Mouse (Mus musculus) urinary bladder, postnatal 10 days (tissue): ENCODE results near the gene Hint1.

Experiments
- DNase-seq: peaks from one replicate; pipeline ENCODE4 v3.0.0; 2022; ENCODE audit warnings: low spot score

Hint1 gene

DNA sequence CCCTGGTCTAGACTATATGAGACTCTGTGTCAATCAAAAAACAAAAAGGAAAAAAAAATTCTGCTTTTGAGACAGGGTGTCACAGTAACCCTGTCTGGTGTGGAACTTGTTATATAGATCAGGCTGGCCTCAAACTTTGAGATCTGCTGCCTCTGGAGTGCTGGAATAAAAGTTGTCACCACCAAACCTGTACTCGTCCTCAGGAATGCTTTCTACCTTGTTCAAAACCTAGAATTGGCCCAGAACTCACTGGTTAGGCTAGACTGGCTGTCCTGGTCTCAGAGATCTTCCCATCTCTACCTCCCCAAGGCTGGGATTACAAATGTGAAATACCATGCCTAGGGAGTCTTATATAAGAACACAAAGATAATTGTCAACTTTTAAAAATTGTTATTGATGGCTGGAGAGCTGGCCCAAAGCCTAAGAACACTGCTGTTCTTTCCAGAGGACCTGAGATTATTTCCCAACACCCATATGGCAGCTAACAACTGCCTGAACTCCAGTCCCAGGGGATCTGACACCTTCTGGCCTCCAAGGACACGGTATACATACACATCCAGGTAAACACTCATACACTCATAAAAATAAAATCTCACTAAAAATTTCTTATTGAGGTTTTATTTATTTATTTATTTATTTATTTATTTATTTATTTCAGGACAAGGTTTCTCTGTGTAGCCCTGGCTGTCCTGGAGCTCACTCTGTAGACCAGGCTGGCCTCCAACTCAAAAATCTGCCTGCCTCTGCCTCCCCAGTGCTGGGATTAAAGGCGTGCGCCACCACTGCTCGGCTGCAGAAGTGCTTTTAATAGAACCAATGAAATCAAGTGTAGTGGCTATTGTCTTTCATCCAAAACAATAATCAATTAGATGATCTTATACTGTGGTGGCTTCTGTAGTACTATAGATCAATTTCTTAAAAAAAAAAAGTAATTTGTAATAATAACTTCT lies 4.4 kb upstream of the Hint1 start:
- DNase-seq = no peak

DNA sequence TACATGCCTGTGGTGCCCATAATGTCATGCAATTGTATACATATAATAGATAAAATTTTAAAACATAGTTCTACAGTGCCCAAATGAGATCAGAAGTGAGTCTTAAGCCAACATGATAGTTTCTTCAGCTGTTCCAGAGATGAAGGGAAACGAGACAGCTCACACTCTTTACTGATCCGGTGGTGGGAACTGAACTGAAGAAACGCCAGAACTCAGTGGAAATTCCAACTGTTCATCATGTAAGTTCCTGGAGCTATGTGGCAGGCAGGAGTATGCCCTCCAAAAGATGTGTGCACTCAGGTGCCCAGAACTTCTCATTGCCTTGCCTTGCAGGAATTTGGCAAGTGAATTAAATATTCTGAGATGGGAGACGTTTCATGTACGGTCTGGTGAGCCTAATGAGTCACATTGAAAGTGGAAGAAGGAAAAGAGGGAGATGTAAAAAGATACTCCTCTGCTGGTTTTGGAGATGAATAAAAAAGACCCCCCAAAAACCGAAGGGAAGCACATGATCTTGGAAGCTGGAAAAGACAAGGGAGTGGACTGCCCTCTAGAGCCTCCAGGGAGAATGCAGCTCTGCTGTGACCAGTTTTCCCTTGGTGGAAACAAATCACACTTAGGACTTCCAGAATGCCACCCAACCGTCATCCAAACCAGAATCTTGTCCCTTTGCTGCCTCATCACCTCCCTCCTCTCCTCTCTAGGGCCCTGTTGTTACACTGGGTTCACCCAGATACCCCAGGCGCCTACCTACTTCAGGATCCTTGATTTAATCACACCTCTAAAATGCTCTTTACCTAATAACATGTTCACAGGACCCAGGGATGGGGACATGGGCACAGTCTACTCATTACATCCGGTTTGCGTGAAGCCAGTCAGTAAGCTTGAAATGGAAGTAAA lies 3.3 kb upstream of the Hint1 start:
- DNase-seq = no peak

DNA sequence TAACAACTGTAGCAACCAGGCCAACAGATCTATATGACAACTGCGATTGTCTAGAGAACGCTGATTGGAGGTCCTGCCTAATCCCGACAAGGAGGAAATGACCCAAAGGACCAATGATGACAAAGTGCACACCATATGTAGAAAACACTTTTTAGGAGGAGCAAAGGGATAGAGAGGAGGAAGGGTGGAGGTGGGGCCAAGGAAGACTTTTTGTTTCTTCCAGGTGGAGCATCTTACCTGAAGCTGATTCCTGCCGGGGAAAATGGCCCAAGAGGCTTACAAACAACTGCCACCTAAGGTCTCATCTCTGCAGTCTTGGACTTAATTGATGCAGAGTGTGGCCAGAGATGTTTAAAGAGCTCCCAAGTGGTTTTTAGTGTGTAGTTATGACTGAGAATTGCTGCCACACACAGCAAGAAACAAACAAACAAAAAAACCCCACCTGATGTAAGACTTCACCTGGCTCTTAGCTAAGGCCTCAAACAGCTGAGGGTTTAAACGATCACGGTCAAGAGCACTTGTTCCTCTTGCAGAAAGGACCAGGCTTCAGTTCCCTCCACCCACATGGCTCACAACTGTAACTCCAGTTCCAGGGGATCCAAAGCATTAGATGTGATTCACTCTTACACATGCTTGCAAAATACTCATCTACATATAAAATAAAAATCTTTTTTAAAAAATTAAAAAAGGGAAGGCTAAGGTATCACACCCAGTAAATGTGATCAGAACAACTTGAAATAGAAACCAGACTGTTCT lies 675 bp upstream of the Hint1 start:
- DNase-seq = no peak

DNA sequence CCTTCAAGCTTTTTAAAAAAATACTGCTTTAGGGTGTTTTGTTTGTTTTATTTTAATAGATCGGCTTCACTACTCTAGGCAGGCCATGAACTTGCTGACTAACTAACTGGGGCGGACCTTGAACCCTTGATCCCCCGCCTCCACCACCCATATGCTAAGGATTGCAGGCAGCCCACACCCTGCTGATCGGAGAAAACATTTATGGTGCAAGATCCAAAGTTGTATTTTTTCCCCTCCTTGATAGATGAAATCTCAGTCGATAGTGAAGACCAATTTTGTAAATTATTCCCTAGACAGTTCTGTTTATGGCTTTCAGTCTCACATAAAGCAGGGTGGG lies 834 bp downstream of the Hint1 start:
- DNase-seq = no peak

DNA sequence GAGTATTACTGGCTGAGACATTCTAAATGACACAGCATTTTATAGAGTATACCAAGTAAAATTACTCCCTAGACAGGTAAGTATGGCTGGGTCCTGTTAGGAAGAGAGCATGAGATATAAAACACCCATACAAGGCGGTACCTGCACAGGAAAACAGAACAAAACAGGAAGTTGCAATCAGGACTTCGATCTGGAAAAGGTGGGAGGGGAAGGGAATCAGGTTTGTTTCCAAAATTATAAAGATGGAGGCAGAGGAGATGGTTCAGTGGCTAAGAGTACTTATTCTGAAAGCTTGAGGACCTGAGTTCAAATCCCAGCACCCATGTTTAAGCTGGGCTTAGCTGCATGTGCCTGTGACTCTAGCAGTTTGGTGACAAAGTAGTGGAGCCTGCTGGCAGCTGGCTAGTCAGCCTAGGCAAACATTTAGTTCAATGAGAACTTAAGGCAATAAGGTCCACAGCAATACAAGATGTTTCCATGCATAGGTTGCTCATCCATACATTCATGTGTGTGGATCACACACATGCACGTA lies 1.8 kb downstream of the Hint1 start:
- no peak for DNase-seq

DNA sequence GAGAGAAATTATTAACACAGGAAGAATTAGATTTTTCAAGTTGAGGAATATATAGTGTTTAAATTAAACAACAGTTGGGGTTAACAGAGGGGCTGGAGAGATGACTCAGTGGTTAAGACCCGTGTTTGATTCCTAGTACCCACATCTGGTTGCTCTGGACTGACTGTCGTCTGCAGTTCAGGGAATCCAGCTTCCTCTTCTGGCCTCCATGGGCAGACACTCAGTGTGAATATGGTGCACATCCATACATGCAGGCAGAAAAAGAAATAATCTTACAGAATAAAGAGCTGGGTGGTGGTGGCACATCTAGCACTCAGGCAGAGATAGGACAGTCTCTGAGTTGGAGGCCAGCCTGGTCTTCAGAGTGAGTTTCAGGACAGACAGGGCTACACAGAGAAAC lies 2.3 kb downstream of the Hint1 start:
- no peak for DNase-seq

DNA sequence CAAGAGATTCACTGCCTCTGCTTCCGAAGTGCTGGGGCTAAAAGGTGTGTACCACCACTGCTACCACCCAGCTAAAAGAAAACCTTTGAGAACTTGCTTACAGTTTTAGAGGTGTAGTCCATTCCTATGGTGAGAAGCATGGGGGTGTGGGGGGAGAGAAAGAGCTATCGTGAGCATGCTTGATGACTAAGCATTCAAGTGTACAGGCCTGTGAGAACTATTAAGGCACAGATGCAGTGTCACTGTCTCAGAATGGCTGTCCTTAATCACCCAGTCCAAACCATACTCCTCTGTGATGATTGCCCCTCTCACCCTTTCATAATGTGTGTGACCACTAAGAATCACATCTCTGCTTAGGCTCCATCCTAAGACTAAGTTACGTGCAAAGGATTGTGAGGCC lies 3.1 kb downstream of the Hint1 start:
- DNase-seq = no peak

DNA sequence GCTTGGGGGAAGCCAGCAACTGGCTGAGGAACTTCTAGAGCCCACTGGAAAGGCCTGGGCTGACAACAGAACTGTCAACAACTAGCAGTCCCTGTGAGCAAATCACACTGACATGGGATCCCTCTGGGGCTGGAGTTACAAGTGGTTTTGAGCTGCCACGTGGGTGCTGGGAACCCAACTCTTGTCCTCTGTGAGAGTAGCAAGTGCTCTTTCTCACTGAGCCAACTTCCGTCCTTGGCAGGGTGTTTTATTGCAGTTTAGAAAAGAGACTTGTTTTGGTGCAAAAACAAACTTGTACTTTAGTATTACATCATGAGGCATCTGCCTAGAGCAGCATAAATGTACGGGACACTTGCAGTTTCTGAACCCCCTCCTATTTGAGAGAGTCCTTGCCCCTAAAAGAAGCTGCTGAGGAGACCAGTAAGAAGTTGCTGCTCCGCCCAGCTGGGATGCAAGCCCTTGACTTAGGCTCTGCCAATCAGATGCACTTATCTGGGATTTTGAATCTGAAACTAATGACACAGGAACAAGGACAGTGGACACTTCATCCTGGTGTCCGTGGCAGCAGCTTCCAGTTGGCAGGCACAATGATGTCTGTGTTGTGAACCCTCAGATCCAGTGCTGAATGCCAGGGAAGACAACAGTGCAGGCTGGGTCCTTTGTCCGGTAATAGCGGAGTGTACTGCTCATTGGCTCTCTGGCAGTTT lies 5.8 kb downstream of the Hint1 start:
- no peak for DNase-seq

DNA sequence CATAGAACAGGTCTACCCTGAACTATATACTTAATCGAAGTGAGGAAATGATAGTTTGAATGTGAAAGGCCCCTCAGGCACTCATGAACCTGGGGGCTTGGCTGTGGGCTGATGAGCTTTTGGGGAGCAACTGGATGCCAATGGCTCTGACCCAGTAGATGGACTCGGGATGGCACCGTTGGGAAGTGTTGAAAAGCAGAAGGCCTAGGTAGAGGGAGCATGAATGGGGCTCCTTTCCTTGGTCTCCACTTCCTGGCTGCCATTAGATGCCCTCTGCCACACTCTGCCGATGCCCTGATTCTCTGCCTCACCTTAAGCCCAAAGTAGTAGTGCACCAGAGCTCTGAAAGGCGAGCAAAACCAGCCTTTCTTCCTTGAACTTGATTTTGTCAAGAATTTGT lies 9.8 kb downstream of the Hint1 start:
- DNase-seq = no peak

DNA sequence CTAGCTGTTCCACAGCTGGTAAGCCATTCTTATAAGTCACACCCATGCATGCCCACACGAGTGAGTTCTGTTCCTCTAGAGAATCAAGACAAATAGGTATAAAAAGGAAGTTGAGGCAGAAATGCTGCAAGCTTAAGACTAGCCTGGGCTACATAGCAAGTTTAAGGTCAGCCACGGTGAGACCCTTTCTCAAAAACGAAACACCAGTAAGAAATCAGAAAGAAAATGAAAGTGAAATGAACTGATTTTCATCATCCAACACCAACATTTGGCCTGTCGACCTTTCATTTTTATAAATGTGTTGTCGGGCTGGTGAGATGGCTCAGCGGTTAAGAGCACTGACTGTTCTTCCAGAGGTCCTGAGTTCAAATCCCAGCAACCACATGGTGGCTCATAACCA lies 12.7 kb downstream of the Hint1 start:
- no peak for DNase-seq

DNA sequence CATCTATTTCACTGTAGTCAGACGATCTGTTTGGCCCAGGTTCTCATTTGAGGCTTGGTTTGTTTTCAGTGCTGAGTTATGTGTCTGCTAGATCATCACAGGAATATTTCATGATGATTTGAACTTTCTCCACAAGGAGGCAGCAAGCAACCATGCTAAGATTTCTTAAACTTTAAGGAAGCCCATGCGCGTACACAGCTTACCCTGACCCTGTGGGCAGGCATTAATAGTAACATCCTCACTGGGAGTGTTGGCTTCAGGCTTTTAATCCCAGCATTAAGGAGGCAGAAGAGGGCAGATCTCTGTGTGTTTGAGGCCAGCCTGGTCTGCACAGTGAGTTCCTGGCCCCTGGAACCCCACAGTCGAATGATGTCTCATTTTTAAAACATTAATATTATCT lies 13.3 kb downstream of the Hint1 start:
- no peak for DNase-seq

DNA sequence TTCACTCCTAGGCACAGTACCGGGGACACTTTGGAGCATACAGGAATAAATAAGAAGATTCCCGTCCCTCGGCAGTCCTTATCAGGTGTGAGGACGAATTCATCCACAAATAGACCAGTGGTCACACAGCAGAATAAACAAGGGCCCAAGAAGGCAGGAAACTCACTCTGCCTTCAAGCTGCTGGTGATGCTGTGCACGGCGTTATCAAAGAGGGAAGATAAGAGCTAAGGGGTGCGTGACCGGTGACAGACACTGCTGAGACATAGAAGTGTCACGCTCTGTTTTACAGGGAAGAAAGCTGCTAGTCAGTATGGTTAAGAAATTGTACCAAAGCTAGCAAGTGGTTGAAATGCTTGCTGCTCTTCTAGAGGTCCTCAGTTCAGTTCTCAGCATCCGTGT lies 13.7 kb downstream of the Hint1 start:
- DNase-seq = no peak

DNA sequence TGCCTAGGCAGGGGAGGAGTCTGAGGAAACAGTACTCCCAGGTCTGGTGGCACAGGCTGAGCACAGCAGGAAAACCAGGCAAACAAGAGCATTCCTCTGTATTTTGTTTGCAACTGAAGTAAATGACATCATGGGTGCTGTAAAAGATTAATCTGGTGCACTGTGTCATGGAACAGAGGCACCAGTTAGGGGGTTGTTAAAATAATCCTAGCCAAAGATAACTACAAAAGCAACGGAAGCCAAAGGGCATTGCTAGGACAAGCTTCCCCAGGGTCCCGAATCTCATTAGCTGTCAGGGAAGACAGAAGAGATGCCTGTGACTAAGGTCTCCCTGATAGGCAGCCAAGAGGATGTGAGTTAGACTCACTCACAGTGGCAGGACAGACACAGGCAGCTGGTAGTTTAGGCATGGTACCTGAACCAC lies 14.9 kb downstream of the Hint1 start:
- no peak for DNase-seq

DNA sequence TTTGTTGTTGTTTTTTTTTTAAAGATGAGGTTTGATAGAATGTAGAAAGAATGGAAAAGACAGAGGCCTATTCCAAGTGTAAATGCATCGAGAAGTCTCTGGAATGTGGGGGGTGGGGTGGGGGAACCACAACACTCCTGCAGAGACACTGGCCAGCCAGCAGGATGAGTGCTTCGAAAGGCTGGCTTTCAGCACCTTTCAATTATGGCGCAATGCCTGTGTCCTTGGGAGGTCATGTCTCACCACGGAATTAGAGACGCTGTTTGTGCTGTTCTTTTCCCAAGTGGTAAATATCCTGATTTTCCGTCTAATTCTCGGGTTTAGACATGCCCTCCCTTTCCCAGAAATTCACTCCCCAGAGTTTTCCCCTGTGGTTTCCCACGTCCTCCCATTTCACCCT lies 16.5 kb downstream of the Hint1 start:
- no peak for DNase-seq

DNA sequence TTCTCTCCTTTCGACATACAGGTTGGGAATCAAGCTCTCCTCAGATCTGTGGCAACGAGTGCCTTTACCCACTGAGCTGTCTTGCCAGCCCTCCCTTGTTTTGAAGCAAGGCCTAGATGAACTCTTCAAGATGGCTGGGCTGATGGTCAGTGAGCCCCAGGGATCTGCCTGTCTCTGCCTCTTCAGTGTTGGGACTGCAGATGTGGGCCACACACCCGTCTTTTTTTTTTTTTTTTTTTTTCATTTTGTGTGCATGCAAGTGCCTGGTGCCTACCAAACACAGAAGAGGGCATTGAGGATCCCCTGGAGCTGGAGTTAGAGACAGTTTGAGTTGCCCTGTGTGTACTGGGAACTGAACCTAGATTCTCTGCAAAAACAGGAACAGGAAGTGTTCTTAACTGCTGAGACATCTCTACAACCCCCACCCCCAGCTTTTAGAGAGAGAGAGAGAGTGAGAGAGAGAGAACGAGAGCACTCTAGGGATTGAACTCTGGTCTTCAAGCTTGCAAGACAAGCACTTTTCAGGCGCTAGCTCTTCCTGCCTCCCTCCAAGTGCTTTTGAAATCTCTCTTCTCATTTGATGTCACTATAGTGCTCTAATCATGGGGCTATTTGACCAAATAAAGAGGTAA lies 18.1 kb downstream of the Hint1 start:
- DNase-seq = no peak

DNA sequence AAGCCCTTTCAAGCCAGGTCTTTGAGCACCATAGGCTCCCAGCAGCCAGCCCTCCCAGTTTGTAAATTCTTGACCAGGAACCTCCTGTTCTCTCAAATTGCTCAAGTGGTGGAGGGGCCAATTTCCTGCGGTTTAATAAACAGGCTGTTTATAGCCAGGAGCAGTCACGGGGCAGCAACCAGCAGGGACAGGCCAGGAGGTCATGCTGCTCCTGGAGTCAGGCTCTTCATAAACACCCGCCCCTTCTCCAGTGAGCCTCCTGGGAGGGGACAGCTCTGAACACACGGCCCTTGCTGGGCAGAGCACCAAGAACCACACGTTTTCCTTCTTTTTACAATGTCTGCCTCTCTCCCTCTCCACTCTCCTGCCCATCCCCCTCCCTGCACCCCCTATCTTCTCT lies 18.8 kb downstream of the Hint1 start:
- no peak for DNase-seq

DNA sequence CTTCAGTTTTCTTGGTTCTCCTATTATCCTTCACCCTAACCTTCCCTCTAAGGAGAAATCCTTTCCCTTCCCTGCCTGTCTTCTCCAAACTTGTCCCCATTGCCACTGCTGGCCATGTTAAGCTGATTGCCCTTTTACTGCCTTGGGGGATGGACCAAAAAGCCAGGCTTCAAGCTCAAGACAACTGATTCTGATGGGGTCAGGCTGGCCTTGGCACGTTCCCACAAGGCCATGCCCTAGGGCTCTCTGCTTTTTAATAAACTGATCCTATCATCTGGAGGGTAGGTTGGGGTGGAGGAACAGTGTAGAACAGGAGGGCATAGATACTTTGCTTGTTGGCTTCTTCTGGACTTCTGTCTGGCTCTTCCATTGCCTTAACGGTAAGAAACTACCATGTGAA lies 19.2 kb downstream of the Hint1 start:
- no peak for DNase-seq

DNA sequence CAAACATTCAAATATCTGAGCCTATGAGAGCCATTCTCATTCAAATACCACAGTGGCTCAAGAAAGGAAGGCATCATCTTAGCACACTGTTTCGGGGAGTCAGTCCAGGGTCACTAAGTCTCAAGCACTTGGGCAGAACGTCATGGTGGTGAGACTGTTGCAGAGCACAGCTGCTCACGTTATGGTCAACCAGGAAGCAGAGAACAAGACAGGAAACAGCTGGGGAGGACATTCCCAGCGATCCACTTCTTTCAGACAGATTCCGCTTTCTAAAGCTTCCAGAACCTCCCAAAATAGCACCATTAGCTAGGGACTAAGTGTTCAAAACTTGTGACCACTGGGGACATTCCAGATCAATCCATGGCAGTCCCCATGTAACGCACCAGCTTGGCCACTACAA lies 21.7 kb downstream of the Hint1 start:
- no peak for DNase-seq

DNA sequence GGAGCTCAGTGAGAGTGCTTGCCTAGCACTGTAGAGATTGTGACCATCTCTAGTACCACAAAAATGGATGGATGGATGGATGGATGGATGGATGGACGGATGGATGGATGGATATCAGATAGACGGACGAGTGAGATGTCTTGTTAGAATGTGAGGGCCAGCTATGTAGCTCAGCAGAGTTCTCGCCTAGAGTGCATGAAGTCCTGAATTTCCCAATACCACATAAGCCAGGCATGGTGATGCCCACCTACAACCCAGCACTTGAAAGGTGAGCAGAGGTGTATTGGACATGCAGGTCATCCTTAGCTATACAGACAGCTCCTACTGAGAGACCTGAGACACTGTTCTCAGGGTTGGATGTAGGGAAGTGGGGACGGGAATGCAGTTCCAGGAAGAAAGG lies 25.2 kb downstream of the Hint1 start:
- DNase-seq = no peak

DNA sequence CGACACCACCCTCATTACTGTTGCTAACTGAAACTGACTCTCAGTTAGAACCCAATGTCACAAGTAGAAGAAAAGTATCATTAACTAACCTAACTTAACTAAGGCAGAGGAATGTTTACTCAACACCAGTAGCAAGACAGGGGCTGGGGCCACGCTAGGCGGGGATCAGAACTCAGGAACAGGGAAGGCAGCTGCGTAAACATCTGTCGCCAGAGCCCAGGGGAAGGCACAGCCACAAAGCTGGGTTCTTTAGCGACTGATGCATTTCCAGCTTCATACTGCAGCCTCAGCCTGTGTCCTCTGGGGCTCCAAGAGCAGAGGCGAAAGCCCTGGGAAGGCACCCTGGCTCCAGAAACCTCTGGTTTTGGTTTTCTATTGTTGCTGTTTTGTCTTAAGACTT lies 25.9 kb downstream of the Hint1 start:
- DNase-seq = no peak

DNA sequence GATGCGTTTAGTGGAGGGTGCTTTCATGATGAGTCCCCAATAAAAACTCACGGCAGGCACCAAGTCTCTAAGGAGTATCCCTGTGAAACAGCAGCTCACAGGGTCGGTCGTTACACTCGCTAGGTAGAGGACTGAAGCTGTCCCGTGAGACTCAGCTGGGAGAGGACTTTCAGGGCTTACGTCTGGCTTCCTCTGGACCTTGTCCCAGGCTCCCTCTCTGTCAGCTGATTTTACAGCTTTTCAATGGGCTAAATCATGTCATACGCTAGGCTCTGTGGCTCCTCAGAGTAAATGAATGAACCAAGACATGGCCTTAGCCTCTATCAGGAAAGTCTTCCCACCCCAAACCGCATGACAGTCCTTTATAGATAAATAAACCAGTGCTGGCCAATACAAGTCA lies 28.4 kb downstream of the Hint1 start:
- no peak for DNase-seq
